Mouse (Mus musculus) neural tube, embryonic 12.5 days (tissue): ENCODE measurements at regions not wholly inside any gene's neighbourhood (a gene's known extent, or its start where the extent isn't known, plus 50 kb on each side); places are given as distances from the start of the nearest gene placed in this dataset.

Experiments used
- ATAC-seq: fragments of 200-750 bp; cut with Nextera tagmentation; 2 replicates; pipeline ENCODE4 v1.8.0; 2017; ENCODE audit warnings: low read depth, mild to moderate bottlenecking, moderate TSS enrichment, moderate library complexity; ENCODE audit not compliant: low FRiP score
- H3K27ac ChIP-seq: fragments of 300-500 bp; sonication (generic); 2 replicates; pipeline ENCODE4 v1.5.1; 2016
- H3K27me3 ChIP-seq: fragments of 300-500 bp; sonication (generic); replicated peaks from 2 replicates; pipeline ENCODE4 v1.6.1; 2016; ENCODE audit warnings: mild to moderate bottlenecking
- H3K36me3 ChIP-seq: fragments of 300-500 bp; sonication (generic); 2 replicates; pipeline ENCODE4 v1.6.1; 2016; ENCODE audit warnings: mild to moderate bottlenecking
- H3K4me1 ChIP-seq: fragments of 300-500 bp; sonication (generic); 2 replicates; pipeline ENCODE4 v1.6.1; 2016
- H3K4me2 ChIP-seq: fragments of 300-500 bp; sonication (generic); replicated peaks from 2 replicates; pipeline ENCODE4 v1.6.1; 2016; ENCODE audit warnings: mild to moderate bottlenecking
- H3K4me3 ChIP-seq: fragments of 300-500 bp; sonication (generic); 2 replicates; pipeline ENCODE4 v1.5.1; 2016
- H3K9ac ChIP-seq: fragments of 300-500 bp; sonication (generic); 2 replicates; pipeline ENCODE4 v1.6.1; 2016; ENCODE audit warnings: mild to moderate bottlenecking
- H3K9me3 ChIP-seq: fragments of 300-500 bp; sonication (generic); 2 replicates; pipeline ENCODE4 v1.6.1; 2016; ENCODE audit warnings: mild to moderate bottlenecking
- WGBS: fragments of 180-500 bp; shearing (Covaris S2); methylation state at CpG from one replicate; pipeline ENCODE4 v1.1.7; 2016; 5-methylcytosine and 5-hydroxymethylcytosine counted together

- Histone ChIP-seq H3K27me3 (no peaks in the 10 kb centered on the region), H3K9ac (no peak overlapping the region), H3K4me3 (no peak overlapping the region), H3K4me2 (no peak overlapping the region), H3K9me3 (no peaks in the 10 kb centered on the region), H3K36me3 (no peaks in the 10 kb centered on the region), H3K27ac (no peak overlapping the region), H3K4me1 (no peaks in the 10 kb centered on the region)
- 41% methylated on average over 3 of the region's 3 CpGs for WGBS
- no peak for ATAC-seq
Observed at GRCm38 (mm10) chr15:93789762-93790161, 194.1 kb upstream of the Prickle1 start.

GRCm38 (mm10) chr15:93787361-93787760 is 191.7 kb upstream of the Prickle1 start:
- no peak for ATAC-seq
- WGBS: 92% methylated on average over 6 of the region's 6 CpGs
- H3K36me3 ChIP-seq: no peaks in the 10 kb centered on the region

DNA sequence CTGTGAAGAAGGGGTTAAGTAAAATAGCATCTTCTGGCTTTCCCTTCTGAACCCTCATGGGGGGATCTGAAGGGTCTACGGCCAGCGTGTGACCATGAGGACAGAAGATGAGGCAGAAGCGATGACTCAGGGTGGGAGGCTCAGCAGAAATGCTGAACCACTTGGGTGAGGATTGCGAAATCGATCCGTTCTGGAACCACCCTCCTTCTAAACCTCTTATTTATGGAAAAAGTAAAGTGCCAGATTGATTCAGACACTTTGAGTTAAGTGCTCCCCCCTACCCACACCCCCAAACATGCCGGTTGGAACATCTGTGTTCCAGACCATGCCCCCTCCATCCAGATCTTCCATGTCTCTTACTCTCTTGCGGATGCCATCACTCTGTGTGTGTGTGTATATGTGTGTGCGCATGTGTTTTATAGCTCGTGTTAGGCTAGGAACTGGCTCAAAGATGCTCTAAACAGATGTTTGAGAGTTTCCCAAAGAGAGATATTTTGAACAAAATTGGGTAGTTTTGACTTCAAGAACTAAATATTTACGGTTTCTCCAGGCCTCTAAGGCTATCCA is 190.2 kb upstream of the Prickle1 start:
- Histone ChIP-seq H3K9ac (no peak overlapping the region), H3K9me3 (no peaks in the 10 kb centered on the region), H3K27ac (no peak overlapping the region), H3K27me3 (no peaks in the 10 kb centered on the region), H3K4me1 (no peaks in the 10 kb centered on the region), H3K36me3 (no peaks in the 10 kb centered on the region), H3K4me3 (no peak overlapping the region), H3K4me2 (no peak overlapping the region)
- ATAC-seq: no peak
- WGBS: 94% methylated on average over 11 of the region's 11 CpGs

More at GRCm38 (mm10) chr15:93787361-93787760, 191.7 kb upstream of the Prickle1 start:
- no peak overlapping the region for H3K27ac ChIP-seq
- no peaks in the 10 kb centered on the region for H3K9me3 ChIP-seq
- H3K9ac ChIP-seq: no peak overlapping the region
- no peak overlapping the region for H3K4me3 ChIP-seq
- H3K4me1 ChIP-seq: no peaks in the 10 kb centered on the region
- no peaks in the 10 kb centered on the region for H3K27me3 ChIP-seq
- H3K4me2 ChIP-seq: no peak overlapping the region

DNA sequence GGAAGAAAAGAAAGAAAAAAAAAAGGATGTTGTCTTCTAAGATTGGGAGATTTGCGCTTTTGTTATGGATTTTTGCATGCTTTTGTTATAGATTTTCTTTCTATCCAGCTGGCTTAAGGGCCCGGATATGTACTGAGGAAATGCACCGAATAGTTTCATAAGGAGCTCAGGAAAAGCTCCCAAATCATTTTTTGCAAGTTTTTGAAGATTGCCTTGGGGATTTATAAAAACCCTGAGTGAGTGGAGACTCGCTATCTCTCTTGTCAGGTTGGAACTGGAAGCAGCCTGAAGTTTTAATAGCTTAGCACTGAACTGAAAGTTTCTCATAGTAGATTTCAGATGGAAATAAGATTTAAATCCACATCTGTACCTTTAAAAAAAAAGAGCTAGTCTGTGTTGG is 188.0 kb upstream of the Prickle1 start:
- H3K4me3 ChIP-seq: no peak overlapping the region
- H3K36me3 ChIP-seq: no peaks in the 10 kb centered on the region
- no peak overlapping the region for H3K27ac ChIP-seq
- no peak overlapping the region for H3K4me2 ChIP-seq
- H3K9me3 ChIP-seq: no peaks in the 10 kb centered on the region
- H3K9ac ChIP-seq: no peak overlapping the region
- 96% methylated on average over 4 of the region's 4 CpGs for WGBS
- H3K4me1 ChIP-seq: no peaks in the 10 kb centered on the region
- ATAC-seq: no peak
- no peaks in the 10 kb centered on the region for H3K27me3 ChIP-seq

- H3K36me3 ChIP-seq: no peaks in the 10 kb centered on the region
- H3K4me2 ChIP-seq: no peak overlapping the region
- H3K27me3 ChIP-seq: no peaks in the 10 kb centered on the region
- no peak; the same call in 1 of the 2 replicates for ATAC-seq
- 48% methylated on average over 12 of the region's 12 CpGs for WGBS
- no peak overlapping the region for H3K9ac ChIP-seq
- no peaks in the 10 kb centered on the region for H3K4me1 ChIP-seq
- H3K4me3 ChIP-seq: no peak overlapping the region
- H3K27ac ChIP-seq: no peak overlapping the region
- H3K9me3 ChIP-seq: 0 out of 2 replicates have a peak, but pooled peaks cover 3% of the 10 kb centered on the region
Observed at GRCm38 (mm10) chr15:93775199-93775745, 179.6 kb upstream of the Prickle1 start.

GRCm38 (mm10) chr15:93774340-93774739 is 178.6 kb upstream of the Prickle1 start:
- Histone ChIP-seq H3K9me3 (0 out of 2 replicates have a peak, but pooled peaks cover 3% of the 10 kb centered on the region), H3K27me3 (no peaks in the 10 kb centered on the region), H3K4me3 (no peak overlapping the region), H3K27ac (no peak overlapping the region), H3K9ac (no peak overlapping the region), H3K4me2 (no peak overlapping the region), H3K36me3 (no peaks in the 10 kb centered on the region), H3K4me1 (no peaks in the 10 kb centered on the region)
- 54% methylated on average over 4 of the region's 4 CpGs for WGBS
- ATAC-seq: no peak

- Histone ChIP-seq H3K36me3 (no peaks in the 10 kb centered on the region), H3K27ac (no peak overlapping the region), H3K4me2 (no peak overlapping the region), H3K4me1 (no peaks in the 10 kb centered on the region), H3K27me3 (no peaks in the 10 kb centered on the region), H3K4me3 (no peak overlapping the region), H3K9ac (no peak overlapping the region), H3K9me3 (no peaks in the 10 kb centered on the region)
- no peak for ATAC-seq
- 87% methylated on average over 3 of the region's 3 CpGs for WGBS
Observed at GRCm38 (mm10) chr15:93766981-93767380, 171.3 kb upstream of the Prickle1 start.

DNA sequence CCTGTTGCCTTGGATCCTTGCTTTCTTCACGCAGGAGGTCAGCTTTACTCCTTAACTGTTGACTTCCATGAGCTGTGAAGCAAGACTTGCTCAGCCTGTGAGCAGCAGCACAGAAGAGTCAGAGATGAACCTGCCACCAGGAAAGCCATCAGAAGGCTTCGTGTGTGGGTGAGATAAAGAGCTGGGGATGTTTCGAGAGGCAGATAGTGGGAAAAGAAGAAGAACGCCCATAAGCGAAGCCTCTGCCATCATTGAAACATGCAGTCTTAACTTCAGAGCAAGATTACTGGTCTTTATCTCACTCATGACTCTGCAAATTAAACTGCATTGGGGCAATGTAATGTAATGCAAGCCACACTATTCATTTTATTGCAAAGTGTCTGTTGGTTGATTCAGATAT is 167.4 kb upstream of the Prickle1 start:
- no peak for ATAC-seq
- Histone ChIP-seq H3K4me2 (no peak overlapping the region), H3K27ac (no peak overlapping the region), H3K4me3 (no peak overlapping the region), H3K27me3 (no peaks in the 10 kb centered on the region), H3K9ac (no peak overlapping the region), H3K36me3 (no peaks in the 10 kb centered on the region), H3K4me1 (no peaks in the 10 kb centered on the region), H3K9me3 (no peaks in the 10 kb centered on the region)
- WGBS: 91% methylated on average over 5 of the region's 5 CpGs

- no peaks in the 10 kb centered on the region for H3K4me1 ChIP-seq
- 90% methylated on average over 8 of the region's 8 CpGs for WGBS
- no peak overlapping the region for H3K4me2 ChIP-seq
- no peaks in the 10 kb centered on the region for H3K36me3 ChIP-seq
- H3K9ac ChIP-seq: no peak overlapping the region
- no peak for ATAC-seq
- H3K9me3 ChIP-seq: no peaks in the 10 kb centered on the region
- no peak overlapping the region for H3K27ac ChIP-seq
- no peaks in the 10 kb centered on the region for H3K27me3 ChIP-seq
- H3K4me3 ChIP-seq: no peak overlapping the region
Observed at GRCm38 (mm10) chr15:93758204-93758836, 162.6 kb upstream of the Prickle1 start.

GRCm38 (mm10) chr15:93755989-93756388 is 160.3 kb upstream of the Prickle1 start:
- Histone ChIP-seq H3K27me3 (no peaks in the 10 kb centered on the region), H3K36me3 (no peaks in the 10 kb centered on the region), H3K4me1 (no peaks in the 10 kb centered on the region), H3K4me3 (no peak overlapping the region), H3K27ac (no peak overlapping the region), H3K9ac (no peak overlapping the region), H3K9me3 (no peaks in the 10 kb centered on the region), H3K4me2 (no peak overlapping the region)
- no peak for ATAC-seq
- WGBS: 76% methylated on average over 5 of the region's 5 CpGs

GRCm38 (mm10) chr15:93751817-93752216 is 156.1 kb upstream of the Prickle1 start:
- no peaks in the 10 kb centered on the region for H3K36me3 ChIP-seq
- H3K27ac ChIP-seq: no peak overlapping the region
- H3K27me3 ChIP-seq: no peaks in the 10 kb centered on the region
- H3K4me3 ChIP-seq: no peak overlapping the region
- H3K9me3 ChIP-seq: peaks cover 4% of the 10 kb centered on the region; the same call in 1 of the 2 replicates
- H3K9ac ChIP-seq: no peak overlapping the region
- no peak for ATAC-seq
- H3K4me2 ChIP-seq: no peak overlapping the region
- 88% methylated on average over 14 of the region's 14 CpGs for WGBS
- no peaks in the 10 kb centered on the region for H3K4me1 ChIP-seq

DNA sequence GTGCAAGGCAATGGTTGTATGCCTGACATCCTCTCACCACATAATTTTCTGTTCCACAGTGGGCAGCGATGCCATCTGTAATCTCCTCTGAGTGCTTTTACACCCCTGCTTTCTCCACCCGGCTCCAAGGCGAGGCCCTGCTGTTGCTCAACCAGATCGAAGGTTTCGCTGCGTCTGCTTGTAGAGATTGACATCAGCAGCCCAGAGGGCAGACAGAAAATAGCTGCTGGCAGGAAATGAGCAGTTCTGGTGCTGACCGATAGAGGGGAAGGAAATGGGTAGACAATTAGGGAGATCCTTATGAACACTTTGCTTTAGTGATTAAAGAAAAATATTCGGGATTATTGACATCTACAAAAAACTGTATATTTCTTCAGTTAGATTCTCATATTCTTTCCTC is 155.3 kb upstream of the Prickle1 start:
- Histone ChIP-seq H3K27me3 (no peaks in the 10 kb centered on the region), H3K9me3 (peaks cover 4% of the 10 kb centered on the region; the same call in 1 of the 2 replicates), H3K4me1 (no peaks in the 10 kb centered on the region), H3K36me3 (no peaks in the 10 kb centered on the region), H3K9ac (no peak overlapping the region), H3K4me3 (no peak overlapping the region), H3K27ac (no peak overlapping the region), H3K4me2 (no peak overlapping the region)
- WGBS: 66% methylated on average over 8 of the region's 8 CpGs
- ATAC-seq: no peak
